Mouse (Mus musculus) layer of hippocampus, postnatal 10 days (tissue): ENCODE measurements around the gene Mapt. TPM values are rescaled to one million over a fixed set of nuclear protein-coding genes. Genes with fewer than 3 reads are reported as not detected.

Source experiments
- DNase-seq, 2 experiments: peaks; one replicate each; pipeline ENCODE4 v3.0.0; 2021; ENCODE audit warnings: low spot score in 2 of 2
- total RNA-seq, 2 experiments: library from RNA; stranded (reverse); gene quantifications; 2 replicates each; pipeline ENCODE4 v1.2.3; 2021

Mapt gene
- total RNA-seq, 2 experiments from 2014 or later: 506 to 549 TPM

- peak; percentile 83 to 87 for DNase-seq
These were observed 41.2 kb downstream of the Mapt start for GRCm38 (mm10) chr11:104272352-104272751.

GRCm38 (mm10) chr11:104275765-104276164 lies 44.6 kb downstream of the Mapt start:
- DNase-seq: no peak

GRCm38 (mm10) chr11:104278222-104278621 lies 47.0 kb downstream of the Mapt start:
- peak; percentile 66 to 79 for DNase-seq

- DNase-seq: no peak
These were observed 47.9 kb downstream of the Mapt start for GRCm38 (mm10) chr11:104279049-104279448.

GRCm38 (mm10) chr11:104279538-104279937 lies 48.3 kb downstream of the Mapt start:
- no peak for DNase-seq

- DNase-seq: no peak
These were observed 50.3 kb downstream of the Mapt start for GRCm38 (mm10) chr11:104281501-104281900.

GRCm38 (mm10) chr11:104287113-104287512 lies 55.9 kb downstream of the Mapt start:
- no peak for DNase-seq

GRCm38 (mm10) chr11:104288835-104289198 lies 57.6 kb downstream of the Mapt start:
- peak; percentile 40 to 48 for DNase-seq

GRCm38 (mm10) chr11:104289199-104290031 lies 58.2 kb downstream of the Mapt start:
- peak; percentile 77 for DNase-seq

GRCm38 (mm10) chr11:104292443-104293220 lies 61.4 kb downstream of the Mapt start:
- no peak for DNase-seq

- DNase-seq: no peak
These were observed 62.1 kb downstream of the Mapt start for GRCm38 (mm10) chr11:104293241-104293640.

GRCm38 (mm10) chr11:104295145-104295544 lies 64.0 kb downstream of the Mapt start:
- DNase-seq: no peak

- no peak for DNase-seq
These were observed 64.5 kb downstream of the Mapt start for GRCm38 (mm10) chr11:104295656-104296055.

- DNase-seq: no peak
These were observed 66.5 kb downstream of the Mapt start for GRCm38 (mm10) chr11:104297671-104298070.

GRCm38 (mm10) chr11:104302628-104303027 lies 71.4 kb downstream of the Mapt start:
- DNase-seq: no peak

- no peak for DNase-seq
These were observed 72.1 kb downstream of the Mapt start for GRCm38 (mm10) chr11:104303088-104303960.

GRCm38 (mm10) chr11:104305711-104306110 lies 74.5 kb downstream of the Mapt start:
- DNase-seq: no peak

- DNase-seq: no peak
These were observed 75.3 kb downstream of the Mapt start for GRCm38 (mm10) chr11:104306483-104306882.

- DNase-seq: no peak
These were observed 75.9 kb downstream of the Mapt start for GRCm38 (mm10) chr11:104307136-104307535.

- no peak for DNase-seq
These were observed 78.4 kb downstream of the Mapt start for GRCm38 (mm10) chr11:104309377-104310225.
